38 mouse cellular contexts compared by ENCODE assay signal in the genomic region with DNA sequence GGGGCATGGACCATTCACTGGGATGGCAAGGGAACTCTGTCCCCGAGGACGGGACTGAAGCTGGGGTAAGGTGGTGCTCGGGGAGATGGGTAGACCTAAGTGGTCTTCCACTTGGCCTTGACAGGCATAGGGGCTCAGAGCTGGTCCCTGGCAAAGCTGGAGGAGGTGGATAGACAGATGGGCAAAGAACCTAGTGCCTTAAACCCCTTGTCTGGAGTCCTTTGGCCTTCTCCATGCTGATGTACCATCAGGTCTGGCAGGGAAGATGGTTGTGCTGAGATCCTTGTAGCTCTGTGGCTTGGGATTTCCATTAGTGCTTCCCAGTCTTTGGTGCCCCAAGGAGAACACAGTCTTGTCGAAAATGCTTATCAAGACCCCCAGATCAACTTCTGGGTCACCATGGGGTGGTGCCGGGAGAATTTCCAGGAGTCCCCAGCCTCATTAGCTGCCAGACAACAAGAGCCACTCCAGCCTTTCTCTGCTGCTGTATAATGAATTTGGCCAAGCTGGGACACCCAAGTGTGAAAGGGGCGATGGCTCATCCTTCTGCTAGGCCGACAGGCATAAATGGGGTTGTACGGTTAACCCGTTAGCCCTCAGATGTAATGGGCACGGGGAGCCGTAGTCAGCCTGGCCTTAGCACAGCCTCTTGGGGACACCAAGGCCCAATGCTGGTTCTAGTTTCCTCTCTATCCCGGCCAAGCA. TPM values are rescaled to one million over a fixed set of nuclear protein-coding genes. Genes with fewer than 3 reads are reported as not detected.
DNase-seq lines count a peak whose midpoint lies in the region; ATAC-seq and TF ChIP-seq lines count a peak whose summit lies in the region.
"Had no signal": no experiment of that assay in that cellular context is flagged by ENCODE, and none has a peak within 500 bp of the region (broad histone marks: within the 10 kb centered on the region; RNA-seq: fewer than 3 reads in every experiment).

No protein-coding gene starts in this region.

- 0 out of 2 replicates have a peak overlapping the region, but pooled peaks have one; percentile 21 for H3K9ac ChIP-seq in embryonic facial prominence, embryonic 13.5 days
- H3K9ac ChIP-seq in lung, postnatal 0 days (replicated peaks; ENCODE audit: low read depth): no peak overlapping the region
- H3K9ac ChIP-seq: forebrain, embryonic 15.5 days; heart, embryonic 15.5 days; intestine, embryonic 15.5 days; limb, embryonic 13.5 days; lung, embryonic 14.5 days; neural tube, embryonic 12.5 days had no signal

- H3K4me2 ChIP-seq in embryonic facial prominence, embryonic 13.5 days: no peak overlapping the region
- peak overlapping the region; percentile 41 for H3K4me2 ChIP-seq in lung, postnatal 0 days (replicated peaks; ENCODE audit: low read depth, low read length)
- H3K4me2 ChIP-seq: forebrain, embryonic 15.5 days; heart, embryonic 15.5 days; hindbrain, embryonic 12.5 days; intestine, embryonic 15.5 days; limb, embryonic 13.5 days; liver, embryonic 11.5 days; midbrain, embryonic 11.5 days; neural tube, embryonic 12.5 days had no signal

- TF ChIP-seq POLR2A in small intestine, adult 2 months (IDR thresholded peaks at IDR 0.05; ENCODE audit: low read depth, low read length): no peak

- H3K9me3 ChIP-seq in embryonic facial prominence, embryonic 13.5 days: no peaks in the 10 kb centered on the region
- no peaks in the 10 kb centered on the region for H3K9me3 ChIP-seq in embryonic facial prominence, embryonic 10.5 days
- no peaks in the 10 kb centered on the region for H3K9me3 ChIP-seq in lung, postnatal 0 days (ENCODE audit: low read length)
- H3K9me3 ChIP-seq: forebrain, embryonic 10.5 days; forebrain, embryonic 15.5 days; heart, embryonic 10.5 days; heart, embryonic 15.5 days; hindbrain, embryonic 12.5 days; intestine, embryonic 15.5 days; limb, embryonic 13.5 days; neural tube, embryonic 12.5 days had no signal

- intact Hi-C loops in left cerebral cortex, adult 2 months (cut with DNase I): no loop called here
- intact Hi-C loops in left cerebral cortex, postnatal 4 days (cut with DNase I): no loop called here

- DNase-seq in embryonic facial prominence, embryonic 10.5 days (ENCODE audit: low spot score): no peak
- no peak for DNase-seq in left cerebral cortex, adult 2 months (ENCODE audit: extremely low spot score in 1 of 2, low spot score in 2 of 2)
- DNase-seq in left cerebral cortex, postnatal 4 days: no peak
- DNase-seq in lung, postnatal 0 days (ENCODE audit: low spot score): no peak
- no peak for DNase-seq in lung, adult 18-20 months
- DNase-seq: gastrocnemius, postnatal 36 days; heart, postnatal 36 days; kidney, adult 8-10 months; kidney, postnatal 10 days; lung, embryonic 14.5 days; right cerebral cortex, postnatal 4 days; thymus, adult 2 months; thymus, postnatal 36 days had no signal

- peaks cover 16% of the 10 kb centered on the region for H3K27me3 ChIP-seq in embryonic facial prominence, embryonic 13.5 days
- H3K27me3 ChIP-seq in embryonic facial prominence, embryonic 10.5 days (replicated peaks; ENCODE audit: low read depth, poor library complexity, severe bottlenecking): peaks cover 41% of the 10 kb centered on the region
- no peaks in the 10 kb centered on the region for H3K27me3 ChIP-seq in lung, postnatal 0 days (replicated peaks; ENCODE audit: insufficient read depth, low read length)
- H3K27me3 ChIP-seq in small intestine, adult 2 months (ENCODE audit: control insufficient read depth, insufficient read depth, low read length): peaks cover 4% of the 10 kb centered on the region
- H3K27me3 ChIP-seq: forebrain, embryonic 15.5 days; heart, embryonic 15.5 days; intestine, embryonic 15.5 days had no signal

- no peaks in the 10 kb centered on the region for H3K36me3 ChIP-seq in embryonic facial prominence, embryonic 13.5 days
- no peaks in the 10 kb centered on the region for H3K36me3 ChIP-seq in embryonic facial prominence, embryonic 10.5 days (replicated peaks)
- no peaks in the 10 kb centered on the region for H3K36me3 ChIP-seq in lung, postnatal 0 days (ENCODE audit: insufficient read depth, low read length)
- H3K36me3 ChIP-seq in small intestine, adult 2 months (ENCODE audit: control insufficient read depth, insufficient read depth, low read length): no peaks in the 10 kb centered on the region
- H3K36me3 ChIP-seq: forebrain, embryonic 10.5 days; forebrain, embryonic 15.5 days; heart, embryonic 10.5 days; heart, embryonic 15.5 days; hindbrain, embryonic 12.5 days; intestine, embryonic 15.5 days; limb, embryonic 13.5 days; neural tube, embryonic 12.5 days had no signal

- TF ChIP-seq EP300 in lung, postnatal 0 days (IDR thresholded peaks at IDR 0.05): no peak

- H3K27ac ChIP-seq in embryonic facial prominence, embryonic 13.5 days: no peak overlapping the region
- H3K27ac ChIP-seq in embryonic facial prominence, embryonic 10.5 days (replicated peaks): no peak overlapping the region
- peak overlapping the region; percentile 80 for H3K27ac ChIP-seq in left cerebral cortex, adult 2 months
- H3K27ac ChIP-seq in lung, postnatal 0 days (ENCODE audit: low read length): peak overlapping the region; percentile 86; the same call in 1 of the 2 replicates
- H3K27ac ChIP-seq in small intestine, adult 2 months (ENCODE audit: insufficient read depth, low read depth, low read length): peak overlapping the region; percentile 19
- H3K27ac ChIP-seq: forebrain, embryonic 10.5 days; forebrain, embryonic 15.5 days; heart, embryonic 15.5 days; hindbrain, embryonic 12.5 days; hindbrain, postnatal 0 days; intestine, embryonic 15.5 days; limb, embryonic 13.5 days; neural tube, embryonic 12.5 days had no signal

- no peak for TF ChIP-seq CTCF in left cerebral cortex, adult 2 months (IDR thresholded peaks at IDR 0.05)
- no peak for TF ChIP-seq CTCF in lung, postnatal 0 days (IDR thresholded peaks at IDR 0.05)
- no peak for TF ChIP-seq CTCF in small intestine, adult 2 months (IDR thresholded peaks at IDR 0.05; ENCODE audit: extremely low read depth, insufficient read length, insufficient replicate concordance, low read depth, low read length)

- no peak for ATAC-seq in embryonic facial prominence, embryonic 13.5 days (ENCODE audit: insufficient number of reproducible peaks, insufficient read depth, low FRiP score, low TSS enrichment, low read depth)
- ATAC-seq in lung, postnatal 0 days: no peak
- ATAC-seq: CD4-positive, CD25-positive, alpha-beta regulatory T cell, adult 4 months; forebrain, embryonic 15.5 days; hindbrain, postnatal 0 days; intestine, embryonic 15.5 days had no signal

- H3K4me3 ChIP-seq in embryonic facial prominence, embryonic 13.5 days: no peak overlapping the region
- no peak overlapping the region for H3K4me3 ChIP-seq in embryonic facial prominence, embryonic 10.5 days
- peak overlapping the region; percentile 19 for H3K4me3 ChIP-seq in left cerebral cortex, adult 2 months
- H3K4me3 ChIP-seq in lung, postnatal 0 days (ENCODE audit: low read depth, low read length): no peak overlapping the region
- H3K4me3 ChIP-seq in small intestine, adult 2 months (ENCODE audit: low read depth, low read length): peak overlapping the region; percentile 15; the same call in 1 of the 2 replicates
- H3K4me3 ChIP-seq: forebrain, embryonic 10.5 days; forebrain, embryonic 15.5 days; heart, embryonic 10.5 days; heart, embryonic 15.5 days; hindbrain, embryonic 12.5 days; intestine, embryonic 15.5 days; limb, embryonic 13.5 days; myocyte; neural tube, embryonic 12.5 days had no signal

- 84% methylated on average over 12 of the region's 12 CpGs for WGBS in embryonic facial prominence, embryonic 13.5 days
- WGBS in embryonic facial prominence, embryonic 10.5 days: 88% methylated on average over 12 of the region's 12 CpGs
- WGBS in lung, postnatal 0 days: 80% methylated on average over 12 of the region's 12 CpGs
- whole genome bisulfite sequencing in small intestine, adult 2 months: 83% methylated on average over 12 of the region's 12 CpGs

- H3K4me1 ChIP-seq in embryonic facial prominence, embryonic 13.5 days: peaks cover 18% of the 10 kb centered on the region
- peaks cover 41% of the 10 kb centered on the region for H3K4me1 ChIP-seq in embryonic facial prominence, embryonic 10.5 days
- H3K4me1 ChIP-seq in lung, postnatal 0 days (ENCODE audit: insufficient read depth, low read depth, low read length): peaks cover 20% of the 10 kb centered on the region; the same call in 1 of the 2 replicates
- peaks cover 16% of the 10 kb centered on the region for H3K4me1 ChIP-seq in small intestine, adult 2 months (ENCODE audit: control insufficient read depth, insufficient read depth, insufficient read length, low read length)

RNA-seq across cellular contexts. Expression of a gene that starts 10.6 kb away (rescaled TPM):
- polyA plus RNA-seq in embryonic facial prominence, embryonic 13.5 days (2015; fragmentation: Nextera tagmentation; extraction: Ambion mirVana): 31.9 and 35.2 TPM in 2 replicates
- polyA plus RNA-seq in embryonic facial prominence, embryonic 10.5 days (2016; fragmentation: Nextera tagmentation; extraction: Ambion mirVana): 71.1 and 79.2 TPM in 2 replicates
- 10 to 100 TPM; 80.4 to 99.0 TPM for total RNA-seq in left cerebral cortex, adult 2 months (2021)
- 100 to 1,000 TPM in 1 of 2 experiments, 10 to 100 TPM in 1; 95.6 to 101 TPM for total RNA-seq in left cerebral cortex, postnatal 4 days (2021)
- polyA plus RNA-seq in lung, postnatal 0 days (2015; fragmentation: Nextera tagmentation; extraction: Ambion mirVana): 9.4 and 13.3 TPM in 2 replicates
- 28.3 and 60.0 TPM in 2 replicates for polyA plus RNA-seq in small intestine, adult 2 months (2012; rRNA removed)

RNA-seq across cellular contexts. Expression of a gene that starts 12.6 kb away (rescaled TPM):
- 10.6 and 11.3 TPM in 2 replicates for polyA plus RNA-seq in embryonic facial prominence, embryonic 13.5 days (2015; fragmentation: Nextera tagmentation; extraction: Ambion mirVana)
- 4.1 and 6.1 TPM in 2 replicates for polyA plus RNA-seq in embryonic facial prominence, embryonic 10.5 days (2016; fragmentation: Nextera tagmentation; extraction: Ambion mirVana)
- total RNA-seq in left cerebral cortex, adult 2 months (2021): 100 to 1,000 TPM; 156 to 175 TPM
- 10 to 100 TPM; 26.2 to 32.6 TPM for total RNA-seq in left cerebral cortex, postnatal 4 days (2021)
- polyA plus RNA-seq in lung, postnatal 0 days (2015; fragmentation: Nextera tagmentation; extraction: Ambion mirVana): 366 and 392 TPM in 2 replicates
- 11.3 and 19.8 TPM in 2 replicates for polyA plus RNA-seq in small intestine, adult 2 months (2012; rRNA removed)

RNA-seq across cellular contexts. Expression of a gene that starts 14.9 kb away (rescaled TPM):
- not detected in 2 replicates for polyA plus RNA-seq in embryonic facial prominence, embryonic 13.5 days (2015; fragmentation: Nextera tagmentation; extraction: Ambion mirVana)
- polyA plus RNA-seq in embryonic facial prominence, embryonic 10.5 days (2016; fragmentation: Nextera tagmentation; extraction: Ambion mirVana): not detected in 2 replicates
- not detected for total RNA-seq in left cerebral cortex, adult 2 months (2021)
- not detected for total RNA-seq in left cerebral cortex, postnatal 4 days (2021)
- polyA plus RNA-seq in lung, postnatal 0 days (2015; fragmentation: Nextera tagmentation; extraction: Ambion mirVana): not detected in 2 replicates
- not detected in 2 replicates for polyA plus RNA-seq in small intestine, adult 2 months (2012; rRNA removed)
- total RNA-seq: adrenal gland, adult 18-20 months; adrenal gland, postnatal 25 days; gastrocnemius, adult 18-20 months; gastrocnemius, postnatal 36 days; heart, postnatal 36 days; hindbrain, postnatal 0 days; layer of hippocampus, postnatal 10 days; left cerebral cortex, postnatal 25 days; megakaryocyte progenitor cell, adult 5-6 weeks; midbrain, postnatal 0 days had no signal
- polyA plus RNA-seq: CD4-positive, CD25-positive, alpha-beta regulatory T cell, adult 4 months; embryonic facial prominence, embryonic 11.5 days; forebrain, embryonic 10.5 days; forebrain, embryonic 15.5 days; frontal cortex, adult 2 months; heart, embryonic 10.5 days; heart, embryonic 15.5 days; hindbrain, embryonic 12.5 days; hindbrain, postnatal 0 days; intestine, embryonic 15.5 days; large intestine, adult 2 months; limb, embryonic 13.5 days; liver, embryonic 11.5 days; lung, embryonic 14.5 days; midbrain, embryonic 11.5 days; midbrain, postnatal 0 days; myocyte; neural tube, embryonic 12.5 days; thymus, adult 2 months had no signal

RNA-seq across cellular contexts. Expression of a gene that starts 35.7 kb away (rescaled TPM):
- polyA plus RNA-seq in embryonic facial prominence, embryonic 13.5 days (2015; fragmentation: Nextera tagmentation; extraction: Ambion mirVana): 0.23 and 0.25 TPM in 2 replicates
- 0.27 and 0.41 TPM in 2 replicates for polyA plus RNA-seq in embryonic facial prominence, embryonic 10.5 days (2016; fragmentation: Nextera tagmentation; extraction: Ambion mirVana)
- under 1 TPM; 0.54 to 0.77 TPM for total RNA-seq in left cerebral cortex, adult 2 months (2021)
- total RNA-seq in left cerebral cortex, postnatal 4 days (2021): under 1 TPM; 0.54 to 0.82 TPM
- polyA plus RNA-seq in lung, postnatal 0 days (2015; fragmentation: Nextera tagmentation; extraction: Ambion mirVana): 0.05 and 0.11 TPM in 2 replicates
- polyA plus RNA-seq in small intestine, adult 2 months (2012; rRNA removed): 0.13 and 0.34 TPM in 2 replicates
- total RNA-seq: gastrocnemius, adult 18-20 months; gastrocnemius, postnatal 36 days; heart, postnatal 36 days; megakaryocyte progenitor cell, adult 5-6 weeks had no signal
- polyA plus RNA-seq: myocyte had no signal

Comparison
In these comparisons a context has a peak if more than half of its experiments do, and no peak if none do; other contexts are left out.
1. H3K27ac ChIP-seq: peak in left cerebral cortex, adult 2 months (single experiment), lung, postnatal 0 days (single experiment) and small intestine, adult 2 months (single experiment); none in embryonic facial prominence, embryonic 13.5 days (single experiment) and embryonic facial prominence, embryonic 10.5 days (single experiment).
2. H3K4me3 ChIP-seq: peak in left cerebral cortex, adult 2 months (single experiment) and small intestine, adult 2 months (single experiment); none in embryonic facial prominence, embryonic 13.5 days (single experiment), embryonic facial prominence, embryonic 10.5 days (single experiment) and lung, postnatal 0 days (single experiment).
3. RNA of a gene that starts 12.6 kb away (polyA plus RNA-seq): 366 to 392 TPM in lung, postnatal 0 days; 11.3 to 19.8 TPM in small intestine, adult 2 months, 10.6 to 11.3 TPM in embryonic facial prominence, embryonic 13.5 days and 4.1 to 6.1 TPM in embryonic facial prominence, embryonic 10.5 days; every median in the first group is over 10 times any median in the second.